Mouse (Mus musculus) midbrain, embryonic 14.5 days (tissue): ENCODE data around the gene Slc9a6. TPM values are rescaled to one million over a fixed set of nuclear protein-coding genes. Genes with fewer than 3 reads are reported as not detected.

Experiments used
- ATAC-seq: fragments of 200-750 bp; cut with Nextera tagmentation; 2 replicates; pipeline ENCODE4 v1.8.0; 2017; ENCODE audit warnings: moderate number of reproducible peaks, moderate library complexity; ENCODE audit not compliant: low FRiP score, low TSS enrichment
- DNase-seq: peaks from one replicate; pipeline ENCODE4 v3.0.0-alpha.2; 2015
- H3K27ac ChIP-seq: fragments of 300-500 bp; sonication (generic); replicated peaks from 2 replicates; pipeline ENCODE4 v1.5.1; 2014; ENCODE audit warnings: mild to moderate bottlenecking, low read depth, low read length, moderate library complexity
- H3K27me3 ChIP-seq: fragments of 300-500 bp; sonication (generic); 2 replicates; pipeline ENCODE4 v1.6.1; 2014; ENCODE audit warnings: low read length, control low read depth, mixed read lengths; ENCODE audit not compliant: control insufficient read depth, insufficient read depth
- H3K36me3 ChIP-seq: fragments of 300-500 bp; sonication (generic); 2 replicates; pipeline ENCODE4 v1.6.1; 2014; ENCODE audit warnings: low read length, control low read depth; ENCODE audit not compliant: control insufficient read depth, insufficient read depth
- H3K4me1 ChIP-seq: fragments of 300-500 bp; sonication (generic); 2 replicates; pipeline ENCODE4 v1.6.1; 2014; ENCODE audit warnings: mild to moderate bottlenecking, antibody characterized with exemption, low read length, control low read depth; ENCODE audit not compliant: control insufficient read depth, insufficient read depth
- H3K4me2 ChIP-seq: fragments of 300-500 bp; sonication (generic); 2 replicates; pipeline ENCODE4 v1.6.1; 2014; ENCODE audit warnings: mild to moderate bottlenecking, low read length, moderate library complexity
- H3K4me3 ChIP-seq: fragments of 300-500 bp; sonication (generic); replicated peaks from 2 replicates; pipeline ENCODE4 v1.5.1; 2014; ENCODE audit warnings: low read depth, low read length
- H3K9ac ChIP-seq: fragments of 300-500 bp; sonication (generic); replicated peaks from 2 replicates; pipeline ENCODE4 v1.6.1; 2014; ENCODE audit warnings: mild to moderate bottlenecking, low read length, moderate library complexity
- H3K9me3 ChIP-seq: fragments of 300-500 bp; sonication (generic); 2 replicates; pipeline ENCODE4 v1.6.1; 2016; ENCODE audit warnings: low read length, control low read depth, mixed read lengths; ENCODE audit not compliant: control insufficient read depth
- WGBS: fragments of 180-500 bp; shearing (Covaris S2); extraction: QIAGEN DNeasy Blood & Tissue Kit; methylation state at CpG from one replicate; pipeline ENCODE4 v1.1.7; 2014; 5-methylcytosine and 5-hydroxymethylcytosine counted together
- polyA plus RNA-seq: library from polyadenylated mRNA; unstranded; fragments of >200 nt; fragmentation: Nextera tagmentation; extraction: Ambion mirVana; gene quantifications from 2 replicates; pipeline ENCODE4 v1.2.1, GENCODE M21; 2014

The Slc9a6 gene
- polyA plus RNA-seq, 1 experiment from 2014 or later, result 48.7 TPM

GRCm38 (mm10) chrX:56610318-56610694, 749 bp downstream of the Slc9a6 start:
- Histone ChIP-seq H3K4me1 (0 out of 2 replicates have a peak, but pooled peaks cover 9% of the 10 kb centered on the region), H3K9me3 (no peaks in the 10 kb centered on the region), H3K27me3 (no peaks in the 10 kb centered on the region), H3K4me3 (peak overlapping the region; percentile 51), H3K27ac (peak overlapping the region; percentile 87), H3K4me2 (peak overlapping the region; percentile 57), H3K9ac (peak overlapping the region; percentile 70), H3K36me3 (no peaks in the 10 kb centered on the region)
- ATAC-seq (0 out of 2 replicates have a peak, but pooled peaks have one; percentile 37), DNase-seq (peak; percentile 27)
- WGBS, result 20% methylated on average over 13 of the region's 13 CpGs

GRCm38 (mm10) chrX:56615236-56615635, 5.7 kb downstream of the Slc9a6 start:
- H3K9me3 ChIP-seq, result no peaks in the 10 kb centered on the region
- 88% methylated on average over 2 of the region's 2 CpGs for WGBS

GRCm38 (mm10) chrX:56636185-56636584, 26.6 kb downstream of the Slc9a6 start:
- H3K27me3 ChIP-seq, result no peaks in the 10 kb centered on the region
- no peak overlapping the region for H3K27ac ChIP-seq
- no peak for DNase-seq
- no peak overlapping the region for H3K4me3 ChIP-seq
- peaks cover 11% of the 10 kb centered on the region; the same call in 1 of the 2 replicates for H3K36me3 ChIP-seq
- no peak overlapping the region for H3K9ac ChIP-seq
- no peaks in the 10 kb centered on the region for H3K9me3 ChIP-seq
- ATAC-seq, result no peak
- no peaks in the 10 kb centered on the region for H3K4me1 ChIP-seq
- 87% methylated on average over 5 of the region's 5 CpGs for WGBS
- H3K4me2 ChIP-seq, result no peak overlapping the region

More at GRCm38 (mm10) chrX:56615236-56615635, 5.7 kb downstream of the Slc9a6 start:
- Histone ChIP-seq H3K9ac (no peak overlapping the region), H3K27me3 (no peaks in the 10 kb centered on the region), H3K4me2 (no peak overlapping the region), H3K36me3 (no peaks in the 10 kb centered on the region), H3K4me1 (0 out of 2 replicates have a peak, but pooled peaks cover 9% of the 10 kb centered on the region), H3K27ac (no peak overlapping the region), H3K4me3 (no peak overlapping the region)
- DNase-seq (no peak), ATAC-seq (no peak)

- Histone ChIP-seq H3K4me2 (no peak overlapping the region), H3K4me3 (no peak overlapping the region), H3K9ac (no peak overlapping the region), H3K27me3 (no peaks in the 10 kb centered on the region), H3K4me1 (no peaks in the 10 kb centered on the region), H3K27ac (no peak overlapping the region), H3K9me3 (no peaks in the 10 kb centered on the region), H3K36me3 (peaks cover 11% of the 10 kb centered on the region; the same call in 1 of the 2 replicates)
- ATAC-seq (no peak), DNase-seq (no peak)
- 7% methylated on average over 1 of the region's 1 CpGs for WGBS
Observed at GRCm38 (mm10) chrX:56640066-56640465, 30.5 kb downstream of the Slc9a6 start.

- WGBS, result 35% methylated on average over 7 of the region's 7 CpGs
- Histone ChIP-seq H3K36me3 (peaks cover 1% of the 10 kb centered on the region; the same call in 1 of the 2 replicates), H3K27me3 (no peaks in the 10 kb centered on the region), H3K4me1 (no peaks in the 10 kb centered on the region), H3K4me3 (no peak overlapping the region), H3K9ac (no peak overlapping the region), H3K9me3 (no peaks in the 10 kb centered on the region), H3K4me2 (no peak overlapping the region), H3K27ac (no peak overlapping the region)
- peak; percentile 70 for DNase-seq
- no peak; the same call in 1 of the 2 replicates for ATAC-seq
Observed at GRCm38 (mm10) chrX:56649549-56650354, 40.2 kb downstream of the Slc9a6 start.

GRCm38 (mm10) chrX:56650355-56650652, 40.7 kb downstream of the Slc9a6 start:
- 82% methylated on average over 2 of the region's 2 CpGs for WGBS
- no peak overlapping the region for H3K4me2 ChIP-seq
- H3K4me3 ChIP-seq, result no peak overlapping the region
- no peaks in the 10 kb centered on the region for H3K9me3 ChIP-seq
- no peak overlapping the region for H3K9ac ChIP-seq
- H3K36me3 ChIP-seq, result peaks cover 6% of the 10 kb centered on the region; the same call in 1 of the 2 replicates
- no peaks in the 10 kb centered on the region for H3K27me3 ChIP-seq
- H3K27ac ChIP-seq, result no peak overlapping the region
- DNase-seq, result no peak
- no peak for ATAC-seq
- H3K4me1 ChIP-seq, result no peaks in the 10 kb centered on the region

- H3K36me3 ChIP-seq, result peaks cover 6% of the 10 kb centered on the region; the same call in 1 of the 2 replicates
- no peaks in the 10 kb centered on the region for H3K4me1 ChIP-seq
- ATAC-seq (no peak), DNase-seq (no peak)
- no peaks in the 10 kb centered on the region for H3K9me3 ChIP-seq
- no peaks in the 10 kb centered on the region for H3K27me3 ChIP-seq
- no peak overlapping the region for H3K4me2 ChIP-seq
- H3K27ac ChIP-seq, result no peak overlapping the region
- no peak overlapping the region for H3K9ac ChIP-seq
- 60% methylated on average over 6 of the region's 6 CpGs for WGBS
- no peak overlapping the region for H3K4me3 ChIP-seq
Observed at GRCm38 (mm10) chrX:56650885-56651284, 41.3 kb downstream of the Slc9a6 start.

GRCm38 (mm10) chrX:56651738-56652137, 42.2 kb downstream of the Slc9a6 start:
- WGBS, result 61% methylated on average over 7 of the region's 7 CpGs
- Histone ChIP-seq H3K27me3 (no peaks in the 10 kb centered on the region), H3K36me3 (peaks cover 6% of the 10 kb centered on the region; the same call in 1 of the 2 replicates), H3K27ac (no peak overlapping the region), H3K4me3 (no peak overlapping the region), H3K9me3 (no peaks in the 10 kb centered on the region), H3K4me2 (no peak overlapping the region), H3K9ac (no peak overlapping the region), H3K4me1 (no peaks in the 10 kb centered on the region)
- no peak for DNase-seq
- no peak for ATAC-seq

GRCm38 (mm10) chrX:56655686-56656085, 46.1 kb downstream of the Slc9a6 start:
- H3K4me2 ChIP-seq, result no peak overlapping the region
- no peak overlapping the region for H3K9ac ChIP-seq
- 72% methylated on average over 2 of the region's 2 CpGs for WGBS
- no peaks in the 10 kb centered on the region for H3K4me1 ChIP-seq
- no peaks in the 10 kb centered on the region for H3K27me3 ChIP-seq
- no peak for ATAC-seq
- H3K4me3 ChIP-seq, result no peak overlapping the region
- peaks cover 8% of the 10 kb centered on the region; the same call in 1 of the 2 replicates for H3K36me3 ChIP-seq
- no peaks in the 10 kb centered on the region for H3K9me3 ChIP-seq
- DNase-seq, result no peak
- H3K27ac ChIP-seq, result no peak overlapping the region
